Mouse (Mus musculus): ENCODE data around the gene Pde4d. TPM values are rescaled to one million over a fixed set of nuclear protein-coding genes. Genes with fewer than 3 reads are reported as not detected.
A peak's percentile ranks its signal among the peaks of the same experiment; 100 is the strongest.

Gene Pde4d
- polyA plus RNA-seq, 3 experiments from 2014 or later: 6.8 to 7.6 (median 7.4) TPM

DNA sequence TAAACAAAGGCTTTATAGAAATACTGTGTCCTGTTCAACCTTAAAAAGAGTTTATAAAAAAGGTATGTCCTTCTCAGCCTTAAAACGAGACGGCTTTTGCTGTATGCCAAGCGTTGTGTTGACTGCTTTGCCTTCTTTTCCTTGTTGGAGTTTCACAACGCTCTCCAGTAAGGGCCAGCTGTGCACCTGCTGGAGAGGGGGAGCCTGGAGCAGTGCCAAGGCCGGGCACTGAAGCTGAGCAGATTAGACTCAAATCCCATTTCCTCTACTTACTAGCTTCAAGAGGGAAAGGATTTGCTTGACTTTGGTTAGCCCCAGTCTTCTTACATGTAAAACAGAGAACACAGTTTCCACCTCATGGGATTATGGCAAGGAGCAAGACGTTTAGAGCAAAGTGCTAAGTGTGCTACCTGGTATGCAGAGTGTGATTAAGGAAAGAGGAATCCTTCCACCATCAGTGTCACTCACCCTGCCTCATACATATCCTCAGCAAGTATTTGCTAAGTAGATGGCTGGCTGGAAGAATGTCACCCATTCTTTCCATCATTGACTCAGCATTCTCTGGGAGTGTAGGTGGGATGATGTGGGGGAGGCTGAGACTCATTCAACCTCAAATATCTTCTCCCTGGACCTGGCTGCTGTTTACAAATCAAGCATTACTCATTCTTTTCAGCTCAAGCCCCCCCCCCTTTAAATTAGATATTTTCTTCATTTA lies 149.6 kb downstream of the Pde4d start:
- ATAC-seq: no peak

DNA sequence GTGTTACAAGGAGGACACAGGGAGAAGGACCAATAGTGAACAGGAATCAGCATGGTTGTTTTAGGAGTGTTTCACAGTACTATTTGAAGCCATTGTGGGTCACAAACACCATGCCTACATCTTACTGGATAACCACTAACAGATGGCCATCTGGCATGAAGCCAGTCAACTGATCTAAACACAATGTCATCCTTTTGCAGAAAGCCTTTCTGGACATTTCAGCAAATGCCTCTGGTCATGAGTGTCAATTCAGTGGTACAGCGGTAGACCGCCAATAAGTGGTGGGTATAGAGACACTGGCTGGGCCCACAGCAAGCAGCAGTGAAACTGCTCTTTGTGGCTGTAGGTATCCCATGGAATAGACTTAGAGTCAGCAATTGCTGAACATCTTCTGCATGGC lies 151.3 kb downstream of the Pde4d start:
- no peak for ATAC-seq

DNA sequence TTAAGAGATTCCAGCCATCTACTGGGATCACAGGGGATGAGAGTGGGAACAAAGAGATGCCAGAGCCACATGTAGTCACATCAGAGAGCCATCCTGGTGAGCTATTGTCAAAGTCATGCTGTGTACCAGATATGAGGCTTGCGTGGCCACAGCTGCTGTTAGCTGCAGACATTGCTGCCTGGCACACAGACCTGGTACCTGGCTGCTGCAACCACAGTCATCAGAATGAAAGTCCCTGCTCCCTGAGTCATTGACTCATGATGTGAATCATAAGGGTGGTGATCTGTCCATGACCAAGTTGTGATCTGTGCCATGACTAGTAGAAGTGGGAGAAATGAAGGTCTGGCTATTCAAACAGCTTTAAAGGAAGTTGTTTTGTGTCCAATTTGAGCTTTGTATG lies 153.8 kb downstream of the Pde4d start:
- no peak for ATAC-seq

DNA sequence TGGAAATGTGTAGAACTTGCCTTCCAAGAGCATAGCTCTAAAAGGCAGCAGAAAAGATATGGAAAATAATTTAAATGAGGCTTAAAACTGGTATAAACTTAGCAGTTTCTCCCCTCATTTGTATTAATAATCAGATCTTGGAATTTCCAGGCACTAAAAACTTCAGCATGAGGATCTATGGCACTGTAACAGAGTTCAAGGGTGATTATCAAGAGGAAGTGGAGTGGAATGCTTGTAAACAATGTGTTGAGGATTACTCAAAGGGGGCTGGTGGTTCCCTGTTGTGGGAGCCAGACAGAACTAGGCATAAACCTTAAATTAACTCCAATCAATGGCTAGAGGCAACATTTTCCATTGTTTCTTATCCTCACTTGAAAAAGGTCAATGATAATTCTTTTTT lies 154.5 kb downstream of the Pde4d start:
- ATAC-seq: no peak

DNA sequence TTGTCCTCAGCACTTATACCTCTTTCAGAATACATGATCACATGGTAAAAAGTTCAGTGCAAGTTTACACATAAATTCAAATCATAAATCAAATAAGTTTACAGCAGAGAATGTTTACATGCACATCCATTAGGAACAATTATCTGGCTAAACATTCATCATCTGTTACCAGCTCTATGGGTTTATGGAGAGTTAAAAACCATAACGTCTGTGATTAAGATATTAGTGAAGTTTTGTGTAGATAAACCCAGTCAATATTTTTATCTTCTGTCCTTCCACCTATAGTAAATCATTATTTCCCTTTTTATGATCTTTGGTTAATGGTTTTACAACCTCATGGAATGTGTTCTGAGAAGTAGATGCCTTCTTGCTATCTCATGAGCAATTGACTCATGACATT lies 168.5 kb downstream of the Pde4d start:
- ATAC-seq: no peak

DNA sequence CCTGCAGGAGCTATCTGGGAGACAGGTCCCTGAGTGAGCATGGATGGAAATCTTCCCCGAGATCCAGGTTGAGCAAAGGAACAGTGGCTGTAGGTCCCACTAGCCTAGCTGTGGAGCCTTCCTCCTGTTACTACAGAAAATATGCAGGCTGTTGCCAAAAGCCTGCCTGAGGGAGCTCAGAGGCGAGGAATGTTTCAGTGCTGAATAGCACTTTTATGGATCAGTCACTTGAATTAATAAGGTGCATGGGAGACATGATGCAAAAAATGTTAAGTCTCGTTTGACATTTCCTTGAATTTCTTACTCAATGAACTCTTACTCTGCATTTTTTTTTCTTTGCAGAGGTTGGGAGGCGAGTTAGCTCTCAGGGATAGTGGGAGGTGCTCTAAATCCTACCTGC lies 172.9 kb downstream of the Pde4d start:
- no peak for ATAC-seq

DNA sequence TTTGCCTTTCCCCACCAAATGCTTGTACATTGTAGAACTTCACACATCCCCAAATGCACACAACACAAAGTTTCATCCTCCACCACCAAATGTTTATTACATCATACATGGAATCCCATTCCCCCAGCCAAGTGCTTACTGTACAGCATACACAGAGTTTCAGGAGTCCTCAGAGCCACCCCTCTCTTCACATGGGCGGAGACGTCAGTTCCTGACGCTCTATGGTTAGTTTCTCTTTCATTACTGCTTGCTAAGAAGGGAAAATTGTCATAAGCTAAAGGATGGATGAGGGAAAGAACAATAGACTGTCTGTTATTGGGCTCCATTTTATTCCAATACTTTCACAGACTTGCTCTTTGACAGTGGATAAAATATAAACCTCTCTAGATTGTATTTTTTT lies 174.2 kb downstream of the Pde4d start:
- ATAC-seq: peak; percentile 79

DNA sequence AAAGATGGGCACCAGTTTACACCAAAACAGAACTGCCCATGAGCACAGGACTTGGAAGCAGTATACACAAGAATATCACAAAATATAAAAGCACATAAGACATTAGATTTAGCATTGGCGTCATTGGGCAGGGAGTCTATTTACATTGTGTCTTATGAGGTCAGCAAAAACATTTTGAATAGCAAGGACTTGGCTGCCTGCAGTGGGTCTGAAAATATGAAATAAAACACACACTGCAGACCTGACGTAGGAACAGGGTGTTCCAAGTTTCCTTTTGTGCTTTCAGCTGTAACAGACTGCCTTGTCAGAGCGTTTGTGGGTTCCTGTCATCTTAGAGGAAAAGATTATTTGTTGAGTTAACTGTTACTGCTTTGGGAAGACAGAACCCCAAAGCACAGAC lies 176.4 kb downstream of the Pde4d start:
- ATAC-seq: no peak

DNA sequence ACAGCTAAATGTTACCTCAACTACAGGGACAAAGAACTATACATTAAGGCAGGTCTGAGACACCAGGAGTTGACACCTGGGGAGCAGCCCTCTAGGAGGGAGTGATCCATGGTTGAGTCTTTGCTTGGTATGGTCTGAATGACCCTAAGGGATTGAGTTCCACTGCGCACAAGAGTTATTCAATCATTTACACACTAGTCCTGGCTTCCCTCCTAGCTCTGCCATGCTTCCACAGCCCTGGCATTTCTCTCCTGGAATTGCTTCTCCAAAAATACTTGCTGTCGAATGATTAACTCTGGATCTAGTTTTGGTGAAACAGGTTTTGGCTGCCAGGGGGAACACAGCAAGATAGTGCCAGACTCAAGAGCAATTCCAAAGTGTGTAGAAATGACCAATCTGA lies 178.8 kb downstream of the Pde4d start:
- ATAC-seq: no peak

DNA sequence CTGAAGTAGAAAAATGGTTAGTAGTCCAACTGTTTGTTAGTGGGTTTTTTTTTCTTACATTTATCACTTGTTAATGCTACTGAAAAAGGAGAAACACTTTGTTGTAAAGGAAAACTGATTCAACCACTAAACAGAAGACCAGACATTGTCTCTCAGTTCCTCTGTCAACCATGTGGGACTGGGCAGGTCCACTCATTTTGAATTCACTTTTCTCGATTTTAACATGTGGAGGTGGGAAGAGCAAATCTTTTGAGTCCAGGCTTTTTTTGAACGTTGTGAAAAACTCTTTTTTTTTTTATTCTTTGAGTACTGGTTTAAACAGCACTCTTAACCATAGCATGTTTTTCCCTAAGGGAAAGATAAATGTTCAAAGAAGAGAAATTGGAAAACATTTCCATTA lies 180.8 kb downstream of the Pde4d start:
- ATAC-seq: no peak

DNA sequence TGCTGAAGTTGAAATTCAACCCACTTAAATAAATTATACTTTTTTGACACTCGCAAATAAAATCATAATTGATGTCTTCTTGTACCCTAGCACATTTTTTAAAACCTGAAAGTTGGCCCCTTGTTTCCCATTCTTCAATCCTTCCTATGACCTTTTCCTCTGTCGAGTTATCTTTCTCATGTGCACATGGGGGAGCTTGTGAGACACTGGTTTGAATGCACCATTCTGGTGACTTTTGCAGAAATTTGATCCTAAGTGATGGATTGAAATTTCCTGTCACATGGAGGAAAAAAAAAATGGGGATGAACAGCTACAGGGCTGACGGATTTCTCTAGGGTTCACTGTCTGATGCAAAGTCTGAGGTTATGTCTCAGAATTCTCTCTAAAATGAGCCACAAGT lies 181.5 kb downstream of the Pde4d start:
- no peak for ATAC-seq

DNA sequence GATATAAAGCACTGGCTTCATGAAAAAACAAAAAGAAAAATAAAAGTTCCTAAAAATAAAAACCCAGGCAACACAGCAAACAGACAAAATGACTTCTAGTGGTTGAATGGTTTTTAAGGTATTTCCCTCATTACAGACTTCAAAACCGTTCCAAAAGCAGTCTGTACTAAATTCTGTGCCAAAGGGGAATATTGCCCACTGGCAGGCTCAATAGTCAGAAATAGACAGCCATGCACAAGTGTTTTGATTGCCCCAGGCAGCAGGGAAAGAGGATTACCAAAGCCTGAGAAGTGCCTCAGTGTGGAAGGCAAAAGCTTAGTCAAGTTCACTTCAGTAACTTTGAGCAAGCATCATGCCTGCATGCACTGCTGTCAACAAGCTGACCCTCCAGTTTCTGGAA lies 186.8 kb downstream of the Pde4d start:
- no peak for ATAC-seq

DNA sequence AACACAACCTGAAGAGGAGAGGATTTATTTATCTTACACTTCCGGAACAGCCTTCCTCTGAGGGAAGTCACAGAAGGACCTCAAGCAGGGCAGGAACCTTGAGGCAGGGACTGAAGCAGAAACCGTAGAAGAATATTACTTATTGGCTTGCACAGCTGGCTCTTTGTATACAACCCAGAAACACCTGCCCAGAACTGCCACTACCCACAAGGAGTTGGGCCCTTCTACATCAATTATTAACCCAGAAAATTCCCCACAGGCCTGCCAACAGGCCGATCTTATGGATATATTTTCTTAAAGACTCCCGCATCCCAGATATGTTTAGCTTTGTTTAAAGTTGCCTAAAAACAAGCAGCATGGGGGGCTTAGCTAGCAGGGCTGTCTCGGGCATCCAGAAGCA lies 192.5 kb downstream of the Pde4d start:
- ATAC-seq: no peak

DNA sequence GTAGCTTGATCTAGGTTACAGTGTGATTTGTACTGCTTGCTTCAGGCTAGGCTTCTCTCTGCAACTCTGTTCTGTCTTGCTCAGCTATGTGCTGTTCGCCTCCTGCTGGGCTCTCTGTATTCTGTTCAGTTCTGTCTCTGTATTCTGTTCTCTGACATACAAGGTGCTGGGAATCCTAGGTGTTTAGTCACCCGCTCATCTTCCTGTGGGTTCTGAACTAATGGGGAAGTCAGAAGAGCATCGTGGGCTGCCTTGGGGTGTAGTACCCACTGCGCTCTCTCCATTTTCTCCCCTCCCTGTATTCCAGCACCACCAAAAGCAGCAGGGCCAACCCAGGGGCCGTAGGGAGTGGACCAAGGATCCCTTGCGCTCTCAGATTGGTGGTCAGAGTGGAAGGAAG lies 197.1 kb downstream of the Pde4d start:
- ATAC-seq: no peak

DNA sequence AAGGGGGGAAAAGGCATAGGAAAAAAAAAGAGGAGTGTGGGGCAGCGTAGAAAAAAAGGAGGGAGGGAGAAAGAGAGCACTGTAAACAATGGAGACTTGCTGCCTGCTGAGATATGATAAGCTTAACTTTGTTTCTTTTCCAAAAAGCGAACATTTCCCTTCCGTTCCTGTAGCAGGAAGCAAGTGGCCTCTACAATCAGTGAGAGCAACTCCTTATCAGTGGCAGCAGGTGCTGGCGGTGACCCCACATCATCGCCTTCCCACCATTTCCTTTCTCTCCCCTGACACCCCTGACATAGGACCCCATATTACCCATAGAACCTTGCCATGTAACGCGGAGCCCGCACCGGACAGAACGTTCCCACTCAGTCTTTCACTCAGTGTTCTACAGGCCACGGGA lies 197.5 kb downstream of the Pde4d start:
- no peak for ATAC-seq

DNA sequence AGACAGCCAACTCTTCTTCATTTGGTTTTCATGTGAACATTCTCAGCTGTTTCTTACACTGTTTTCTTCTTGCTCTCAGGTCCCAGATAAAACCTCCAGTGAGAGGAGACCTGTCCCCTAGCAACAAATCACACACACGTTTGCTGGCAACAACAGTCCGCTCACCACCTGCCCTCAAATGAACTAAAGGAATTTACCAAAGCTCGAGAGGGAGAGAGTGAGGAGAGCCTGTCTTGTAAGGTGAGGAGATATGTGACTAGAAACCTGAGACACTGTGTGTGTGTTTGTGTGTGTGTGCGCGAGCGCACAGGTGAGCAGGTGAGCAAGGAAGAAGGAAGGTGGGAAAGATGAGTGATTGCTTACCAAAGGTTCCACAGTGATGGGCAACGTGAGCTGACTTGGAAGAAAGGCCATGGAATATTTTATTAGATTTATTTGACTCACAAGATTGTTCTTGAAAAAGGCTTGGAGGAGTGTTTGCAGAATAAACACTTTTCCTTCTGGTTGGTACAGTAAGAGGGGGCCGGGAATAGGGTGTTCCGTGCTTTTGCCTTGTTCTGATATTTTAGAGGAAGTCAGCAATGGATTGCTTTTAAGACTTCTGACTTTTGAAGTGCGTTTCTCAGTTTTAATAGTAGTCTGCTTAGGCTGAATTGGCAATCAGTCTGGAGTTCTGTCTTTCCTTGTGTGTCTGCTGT lies 204.4 kb downstream of the Pde4d start:
- ATAC-seq: no peak

DNA sequence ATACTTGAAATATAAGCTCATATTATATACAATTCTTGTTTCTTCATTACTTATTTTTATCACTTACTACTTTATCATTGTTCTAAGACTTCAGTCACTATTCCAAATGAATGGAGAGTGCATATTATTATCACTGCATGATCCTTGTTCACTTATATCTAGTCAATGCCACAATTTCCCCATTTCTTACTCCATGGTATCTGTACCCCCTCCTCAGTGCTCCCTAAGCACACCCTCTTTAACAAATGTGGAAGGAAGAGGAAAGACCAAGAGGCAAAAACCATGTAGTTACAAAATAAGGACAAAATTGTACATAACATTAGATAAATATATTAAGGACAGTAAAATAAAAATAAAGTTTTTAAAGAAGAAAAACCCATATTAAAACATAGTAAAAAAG lies 216.8 kb downstream of the Pde4d start:
- no peak for ATAC-seq

DNA sequence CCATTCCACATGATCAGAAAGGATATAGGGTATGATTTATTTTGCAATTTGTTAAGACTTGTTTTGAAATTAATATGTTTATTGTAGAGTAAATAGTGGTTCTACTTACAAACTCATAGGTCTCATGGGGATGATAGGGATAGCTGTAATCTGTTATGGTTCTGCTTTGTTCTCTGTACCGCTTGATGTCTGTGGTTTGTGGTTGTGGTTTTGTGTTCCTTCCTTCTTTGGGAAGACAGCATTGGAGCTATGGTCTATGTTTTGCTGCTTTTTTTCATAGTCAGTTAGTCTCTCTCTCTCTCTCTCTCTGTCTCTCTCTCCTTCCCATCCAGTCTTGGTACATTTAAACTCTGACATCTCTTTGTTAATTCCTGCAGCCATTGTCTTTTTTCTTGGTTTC lies 217.3 kb downstream of the Pde4d start:
- no peak for ATAC-seq

DNA sequence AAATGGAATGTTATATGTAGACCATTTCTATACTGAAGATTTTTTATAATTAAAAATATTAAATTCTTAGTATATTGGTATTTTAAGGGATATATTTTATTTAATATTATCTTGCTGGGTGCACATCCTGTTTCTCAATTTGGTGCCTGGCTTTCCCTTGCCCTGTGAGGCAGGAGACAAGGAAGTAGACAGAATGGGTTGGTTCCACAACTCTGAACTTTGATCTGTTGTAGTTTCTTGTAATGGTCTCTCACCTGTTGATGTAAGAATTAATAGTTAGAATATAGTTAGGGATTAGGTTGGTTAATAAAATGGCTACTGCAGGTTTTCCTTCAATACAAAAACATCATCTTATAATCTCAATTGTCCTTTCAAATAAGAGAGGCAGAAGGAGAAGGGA lies 227.3 kb downstream of the Pde4d start:
- ATAC-seq: no peak

DNA sequence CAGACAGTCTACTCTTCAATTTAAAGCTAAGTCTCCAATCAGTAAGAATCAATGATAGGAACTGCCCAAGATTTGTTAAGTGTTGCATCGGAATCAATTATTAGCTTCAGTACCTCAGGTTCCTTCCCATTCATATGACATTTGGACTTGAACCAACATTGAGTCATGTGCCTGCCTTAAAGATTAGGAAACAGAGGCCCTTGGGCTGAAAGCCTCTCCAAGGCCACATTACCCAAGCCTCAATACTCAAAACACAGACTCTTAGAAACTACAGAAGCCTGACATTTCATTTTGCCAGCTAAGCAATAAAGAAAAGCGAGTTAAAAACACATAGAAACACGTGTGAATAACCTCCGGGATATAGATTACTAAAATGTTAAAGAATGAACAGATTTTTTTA lies 233.3 kb downstream of the Pde4d start:
- ATAC-seq: no peak

DNA sequence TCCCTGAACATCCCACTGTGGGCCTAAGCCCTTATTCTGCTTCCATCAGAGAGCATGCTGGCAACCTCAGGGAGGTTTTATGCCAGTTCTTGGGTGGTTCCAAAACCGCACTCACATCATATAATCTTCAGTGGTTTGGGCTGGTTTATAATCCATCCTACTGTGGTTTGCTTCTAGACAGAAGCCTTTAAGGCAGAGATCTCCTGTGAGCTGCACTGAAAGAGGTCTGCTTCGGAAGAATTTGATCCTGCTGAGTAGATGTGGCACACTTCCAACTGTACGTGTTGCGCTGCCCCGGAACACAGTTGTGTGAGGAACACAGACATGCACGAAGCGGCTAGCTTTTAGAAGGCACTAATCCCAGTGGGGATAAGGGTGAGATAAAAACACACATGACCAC lies 236.1 kb downstream of the Pde4d start:
- ATAC-seq: no peak

DNA sequence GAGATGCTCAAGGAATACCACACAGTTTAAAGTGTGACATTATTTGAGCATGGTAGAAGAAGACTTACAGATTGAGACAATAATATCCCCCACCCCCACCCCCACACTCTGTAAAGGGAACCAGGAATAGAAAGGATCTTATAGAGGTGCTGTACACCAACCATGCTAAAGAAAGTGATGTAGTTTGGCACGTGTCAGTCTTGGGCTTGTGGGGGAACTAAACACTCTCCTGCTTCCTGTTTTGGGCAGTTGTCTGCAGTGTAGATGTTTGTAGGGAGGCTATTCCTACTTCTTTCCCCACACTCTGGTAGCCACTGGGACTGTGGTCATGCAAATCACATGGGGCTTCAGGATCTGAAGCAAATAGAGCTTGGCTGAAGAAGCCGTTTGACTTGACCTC lies 236.5 kb downstream of the Pde4d start:
- no peak for ATAC-seq

DNA sequence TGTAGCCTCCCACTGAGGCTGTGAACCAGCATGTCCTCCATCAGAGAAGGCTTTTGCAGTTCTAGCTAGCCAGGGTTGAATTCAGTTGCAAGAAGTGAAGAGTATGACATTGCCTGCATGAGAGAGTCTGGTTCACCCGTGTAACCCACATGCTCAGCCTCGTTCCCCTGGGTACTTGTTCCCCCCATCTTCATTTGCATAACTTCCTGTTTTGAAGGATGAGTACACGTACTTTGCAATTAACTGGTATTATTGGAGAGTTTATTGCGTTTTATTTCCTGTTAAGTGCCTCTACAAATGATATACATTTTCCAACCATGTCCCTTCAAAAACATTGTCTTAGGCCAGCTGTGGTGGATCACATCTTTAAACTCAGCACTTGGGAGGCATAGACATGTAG lies 237.1 kb downstream of the Pde4d start:
- peak; percentile 46 for ATAC-seq

DNA sequence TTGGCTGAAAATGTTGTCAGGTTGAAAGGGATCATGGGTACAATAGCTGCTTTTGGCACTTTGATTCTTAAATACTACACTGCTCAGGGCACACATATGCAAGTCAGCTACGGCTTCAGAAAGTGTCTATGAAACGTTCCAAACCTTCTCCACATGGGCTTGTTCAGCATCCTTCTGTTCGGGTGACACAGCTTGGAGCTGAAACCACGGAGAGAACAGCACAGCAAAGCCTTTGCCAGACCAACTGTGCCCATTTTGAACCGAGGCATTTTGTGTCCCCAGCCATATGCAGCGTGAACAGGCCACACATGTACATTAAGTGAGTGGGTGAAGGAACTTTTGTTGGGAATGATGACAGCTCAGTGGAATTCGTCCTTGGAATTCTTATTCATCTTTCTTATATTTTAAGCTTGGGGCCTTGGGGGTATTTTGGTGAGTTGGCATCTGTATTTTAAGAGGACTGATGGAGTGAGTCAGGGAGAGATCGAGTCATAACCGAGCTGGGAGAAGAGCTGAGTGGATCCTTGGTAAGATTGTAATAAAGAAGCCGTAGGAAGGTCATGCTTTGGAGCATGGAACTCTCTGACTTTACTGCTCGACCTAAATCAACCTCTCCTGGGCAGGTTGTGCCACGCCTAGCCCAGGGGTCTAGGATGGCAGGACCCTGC lies 243.3 kb downstream of the Pde4d start:
- no peak for ATAC-seq

Data from inflammation-experienced regulatory T-cells, adult 6 months (primary cell).